Mouse (Mus musculus): ENCODE measurements at regions not wholly inside any gene's neighbourhood (a gene's known extent, or its start where the extent isn't known, plus 50 kb on each side); places are given as distances from the start of the nearest gene placed in this dataset.

DNA sequence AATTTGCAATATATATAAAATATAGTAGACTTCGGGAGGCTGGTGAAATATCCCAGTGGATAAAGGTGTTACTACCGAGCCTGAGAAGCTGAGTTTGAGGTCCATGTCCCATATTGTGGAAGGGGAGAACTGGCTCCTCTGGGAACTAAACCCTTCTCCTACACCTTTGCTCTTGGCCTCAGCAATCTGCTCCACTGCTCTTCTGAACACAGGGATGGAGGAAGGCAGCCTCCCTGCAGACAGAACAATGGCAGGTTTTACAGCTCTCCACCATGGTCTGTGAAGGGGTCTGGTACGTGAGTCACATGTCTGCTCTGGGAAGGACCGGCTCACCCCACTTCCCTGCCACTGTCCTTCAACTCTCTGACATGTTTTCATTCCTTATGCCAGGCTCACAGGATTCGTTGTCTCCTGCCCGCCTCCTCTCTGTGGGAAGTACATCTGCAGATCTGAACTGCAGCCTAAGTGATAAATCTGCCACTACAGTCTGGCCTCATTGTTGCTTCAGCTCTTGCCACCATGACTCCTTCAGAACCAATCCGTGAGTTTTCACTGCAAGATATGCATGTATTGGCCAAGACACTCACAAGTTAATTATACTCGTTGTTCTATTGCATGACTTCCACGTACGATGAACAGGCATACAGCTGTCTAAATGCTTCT is 220.0 kb upstream of the Gm9767 start:
- H3K4me3 ChIP-seq = no peak overlapping the region
- ATAC-seq (ENCODE audit: low FRiP score) = no peak
- 66% methylated on average over 10 of the region's 10 CpGs for WGBS
- no peak overlapping the region for H3K4me2 ChIP-seq (replicated peaks)
- H3K9ac ChIP-seq = no peak overlapping the region
- H3K4me1 ChIP-seq = no peaks in the 10 kb centered on the region
- H3K9me3 ChIP-seq (replicated peaks) = no peaks in the 10 kb centered on the region
- no peaks in the 10 kb centered on the region for H3K27me3 ChIP-seq
- H3K27ac ChIP-seq = no peak overlapping the region
- no peaks in the 10 kb centered on the region for H3K36me3 ChIP-seq

DNA sequence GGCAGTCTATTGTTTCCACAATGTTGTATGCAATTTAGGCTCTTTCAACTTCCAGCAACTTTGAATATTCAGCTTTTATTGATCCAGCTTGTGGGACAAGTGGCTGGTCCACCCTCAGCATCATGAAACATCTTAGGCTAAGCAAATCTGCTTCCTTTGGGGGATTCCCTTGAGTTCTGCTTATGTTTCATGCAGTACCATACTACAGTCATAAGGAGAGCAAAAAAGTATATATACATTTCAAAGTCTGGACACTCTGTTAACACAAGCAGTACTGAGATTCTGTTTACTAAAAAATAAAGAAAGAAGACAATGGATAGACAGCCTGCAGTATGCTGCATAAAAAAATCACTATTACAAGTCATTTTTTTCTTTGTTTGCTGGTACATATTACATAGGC is 233.7 kb upstream of the Gm9767 start:
- Histone ChIP-seq H3K4me1 (no peaks in the 10 kb centered on the region), H3K27me3 (no peaks in the 10 kb centered on the region), H3K9ac (no peak overlapping the region), H3K4me2 (replicated peaks) (no peak overlapping the region), H3K27ac (no peak overlapping the region), H3K9me3 (replicated peaks) (no peaks in the 10 kb centered on the region), H3K4me3 (no peak overlapping the region), H3K36me3 (no peaks in the 10 kb centered on the region)
- ATAC-seq (ENCODE audit: low FRiP score) = no peak

DNA sequence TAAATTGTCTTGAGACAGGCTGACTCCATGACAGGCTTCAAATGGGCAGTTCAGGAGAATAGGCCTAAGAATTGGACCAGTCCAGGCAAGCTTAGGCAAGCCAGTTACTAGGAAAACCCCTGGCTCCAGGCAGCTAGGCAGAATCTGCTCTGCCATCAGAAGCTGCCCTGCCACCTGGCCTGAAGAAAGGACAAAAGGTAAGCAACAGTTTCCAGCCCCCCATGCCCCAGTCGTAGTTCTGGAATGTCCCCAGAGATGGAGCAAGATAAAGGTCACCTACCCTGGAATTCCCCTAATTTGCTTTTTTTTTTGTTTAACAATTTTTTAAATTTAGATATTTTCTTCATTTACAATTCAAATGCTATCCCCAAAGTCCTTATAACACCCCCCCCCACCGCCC is 248.8 kb upstream of the Gm9767 start:
- H3K27ac ChIP-seq = no peak overlapping the region

DNA sequence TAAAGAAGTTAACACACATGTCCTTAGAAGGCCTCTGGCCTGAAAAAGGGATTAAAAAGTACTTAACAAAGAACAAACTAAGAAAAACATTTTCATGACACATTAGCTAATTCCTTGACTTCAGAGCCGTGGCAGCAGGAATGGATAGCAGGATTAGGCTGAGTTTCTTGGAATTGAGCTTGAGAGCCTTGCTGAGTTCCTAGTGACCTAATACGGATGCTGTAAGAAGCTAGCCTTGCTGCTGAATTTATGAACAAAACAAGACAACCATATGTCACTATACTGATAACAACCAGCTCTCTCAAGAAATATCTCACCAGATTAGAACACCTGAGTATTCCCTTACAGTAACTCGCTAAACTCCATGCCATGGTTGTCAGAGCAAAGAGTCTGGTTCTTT is 268.2 kb upstream of the Smlr1 start:
- Histone ChIP-seq H3K4me1 (no peaks in the 10 kb centered on the region), H3K27ac (no peak overlapping the region), H3K36me3 (no peaks in the 10 kb centered on the region), H3K4me3 (no peak overlapping the region), H3K9me3 (replicated peaks) (no peaks in the 10 kb centered on the region), H3K4me2 (replicated peaks) (no peak overlapping the region), H3K27me3 (no peaks in the 10 kb centered on the region), H3K9ac (no peak overlapping the region)
- 86% methylated on average over 3 of the region's 3 CpGs for WGBS
- ATAC-seq (ENCODE audit: low FRiP score) = no peak

More for the DNA sequence above, 248.8 kb upstream of the Gm9767 start:
- H3K4me2 ChIP-seq (replicated peaks) = no peak overlapping the region
- H3K27me3 ChIP-seq = no peaks in the 10 kb centered on the region
- H3K4me1 ChIP-seq = no peaks in the 10 kb centered on the region
- no peaks in the 10 kb centered on the region for H3K9me3 ChIP-seq (replicated peaks)
- ATAC-seq (ENCODE audit: low FRiP score) = no peak
- H3K36me3 ChIP-seq = no peaks in the 10 kb centered on the region
- H3K9ac ChIP-seq = no peak overlapping the region
- H3K4me3 ChIP-seq = no peak overlapping the region
- 82% methylated on average over 2 of the region's 2 CpGs for WGBS

DNA sequence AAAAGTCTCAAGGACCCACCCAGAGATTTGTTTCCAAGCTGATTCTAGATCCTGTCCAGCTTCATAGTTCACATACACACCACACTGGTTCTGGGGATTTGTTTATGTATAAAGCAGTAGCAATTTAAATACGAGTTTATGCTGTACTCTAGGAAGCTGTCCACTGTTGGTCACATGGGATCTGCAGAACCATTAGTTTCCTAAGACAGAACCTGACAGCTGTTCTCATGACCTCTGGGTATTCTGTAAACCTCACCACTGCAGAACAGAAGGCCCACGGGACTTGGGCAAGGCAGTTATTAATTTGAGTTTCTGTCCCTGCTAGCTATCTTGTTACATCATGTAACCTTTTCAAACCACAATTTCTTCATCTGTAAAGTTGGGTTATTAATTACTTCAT is 265.4 kb upstream of the Smlr1 start:
- Histone ChIP-seq H3K4me1 (no peaks in the 10 kb centered on the region), H3K27me3 (no peaks in the 10 kb centered on the region), H3K27ac (no peak overlapping the region), H3K4me2 (replicated peaks) (no peak overlapping the region), H3K9ac (no peak overlapping the region), H3K9me3 (replicated peaks) (no peaks in the 10 kb centered on the region), H3K36me3 (no peaks in the 10 kb centered on the region), H3K4me3 (no peak overlapping the region)
- WGBS = 73% methylated on average over 2 of the region's 2 CpGs
- no peak for ATAC-seq (ENCODE audit: low FRiP score)

DNA sequence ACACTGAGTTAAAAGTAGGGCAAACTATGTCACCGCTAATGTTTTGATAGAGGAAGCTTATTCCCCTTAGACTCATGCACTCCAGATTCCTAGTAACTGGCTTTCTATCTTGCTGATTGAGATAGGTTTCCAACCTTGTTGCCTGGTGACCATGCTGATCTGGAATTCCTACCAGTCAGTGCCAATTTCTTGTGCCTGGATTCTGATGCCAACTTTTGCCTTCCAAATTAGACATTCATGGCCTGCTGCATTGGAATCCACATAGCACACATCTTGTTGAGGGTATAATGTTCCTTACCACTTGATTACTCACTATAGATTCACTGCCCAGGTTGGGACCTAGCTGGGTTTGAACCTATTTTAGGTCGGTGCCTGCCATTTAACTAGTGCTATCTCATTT is 262.8 kb upstream of the Smlr1 start:
- H3K36me3 ChIP-seq = no peaks in the 10 kb centered on the region
- H3K9me3 ChIP-seq (replicated peaks) = no peaks in the 10 kb centered on the region
- no peak for ATAC-seq (ENCODE audit: low FRiP score)
- H3K4me2 ChIP-seq (replicated peaks) = no peak overlapping the region
- H3K27ac ChIP-seq = no peak overlapping the region
- 94% methylated on average over 2 of the region's 2 CpGs for WGBS
- no peaks in the 10 kb centered on the region for H3K27me3 ChIP-seq
- no peak overlapping the region for H3K9ac ChIP-seq
- no peak overlapping the region for H3K4me3 ChIP-seq
- no peaks in the 10 kb centered on the region for H3K4me1 ChIP-seq

DNA sequence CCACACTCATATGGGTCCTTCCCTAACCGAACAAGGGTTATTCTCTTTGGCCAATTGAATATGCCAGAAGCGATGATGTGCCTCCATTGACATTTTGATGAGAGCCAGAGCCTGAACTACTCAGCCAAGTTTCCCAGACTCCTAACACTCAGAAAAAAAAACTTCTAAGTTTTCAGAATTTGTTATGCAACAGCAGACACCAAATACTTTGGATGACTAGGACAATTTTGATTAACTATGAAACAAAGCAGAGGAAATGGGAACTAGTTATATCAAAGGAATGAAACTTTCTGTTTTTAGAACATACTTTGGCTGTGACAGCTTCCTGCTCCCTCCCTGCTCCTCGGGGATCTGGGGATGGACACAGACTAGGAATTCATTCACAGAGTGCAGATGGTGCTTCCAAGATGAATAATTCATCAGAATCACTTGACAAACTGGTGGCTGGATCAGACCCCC is 254.3 kb upstream of the Smlr1 start:
- no peak for ATAC-seq (ENCODE audit: low FRiP score)
- H3K9ac ChIP-seq = no peak overlapping the region
- no peaks in the 10 kb centered on the region for H3K27me3 ChIP-seq
- no peak overlapping the region for H3K27ac ChIP-seq
- H3K4me3 ChIP-seq = no peak overlapping the region
- 58% methylated on average over 3 of the region's 3 CpGs for WGBS
- no peaks in the 10 kb centered on the region for H3K4me1 ChIP-seq
- H3K9me3 ChIP-seq (replicated peaks) = no peaks in the 10 kb centered on the region
- H3K4me2 ChIP-seq (replicated peaks) = no peak overlapping the region
- H3K36me3 ChIP-seq = no peaks in the 10 kb centered on the region

DNA sequence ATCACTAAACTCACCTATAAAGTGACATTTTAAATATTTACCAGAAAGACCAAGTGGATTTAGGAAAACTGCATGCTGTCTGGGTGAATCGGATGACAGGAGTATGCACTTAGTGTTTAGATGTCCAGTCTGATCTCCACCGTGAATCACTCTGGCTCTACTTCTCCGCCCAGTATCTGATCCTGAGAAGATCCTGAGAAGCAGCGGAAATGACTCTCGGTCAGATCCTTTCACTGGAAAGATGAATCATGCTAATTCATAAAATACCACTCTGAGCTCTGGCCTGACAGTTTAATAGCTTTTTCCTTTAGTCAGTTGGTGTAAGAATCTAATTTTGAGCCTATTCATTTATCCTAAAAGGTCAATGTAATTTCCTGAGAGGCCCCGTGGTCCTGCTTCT is 252.6 kb upstream of the Smlr1 start:
- no peaks in the 10 kb centered on the region for H3K4me1 ChIP-seq
- ATAC-seq (ENCODE audit: low FRiP score) = no peak
- H3K27ac ChIP-seq = no peak overlapping the region
- H3K4me2 ChIP-seq (replicated peaks) = no peak overlapping the region
- WGBS = 83% methylated on average over 6 of the region's 6 CpGs
- no peak overlapping the region for H3K9ac ChIP-seq
- H3K9me3 ChIP-seq (replicated peaks) = no peaks in the 10 kb centered on the region
- H3K4me3 ChIP-seq = no peak overlapping the region
- no peaks in the 10 kb centered on the region for H3K36me3 ChIP-seq
- no peaks in the 10 kb centered on the region for H3K27me3 ChIP-seq

DNA sequence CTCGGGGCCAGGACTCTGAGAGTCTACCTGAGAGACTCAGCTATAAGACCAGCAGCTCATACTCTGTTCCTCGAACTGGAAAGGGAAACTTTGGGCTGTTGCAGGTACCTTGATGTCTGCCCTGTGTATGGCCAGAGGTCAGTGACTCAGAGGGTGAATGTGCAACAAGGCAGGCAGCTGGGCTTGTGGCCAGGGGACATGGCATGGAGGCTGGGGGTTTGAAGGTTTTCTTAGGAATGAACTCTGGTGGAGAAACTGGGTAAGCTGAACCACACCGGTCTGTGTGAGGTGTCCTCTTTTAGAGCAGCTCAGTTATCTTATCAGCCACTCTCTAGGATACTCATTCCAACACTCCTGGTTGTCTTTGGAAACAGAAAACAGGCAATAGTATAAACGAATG is 251.9 kb upstream of the Smlr1 start:
- 86% methylated on average over 4 of the region's 4 CpGs for WGBS
- Histone ChIP-seq H3K4me2 (replicated peaks) (no peak overlapping the region), H3K27me3 (no peaks in the 10 kb centered on the region), H3K9ac (no peak overlapping the region), H3K9me3 (replicated peaks) (no peaks in the 10 kb centered on the region), H3K27ac (no peak overlapping the region), H3K4me1 (no peaks in the 10 kb centered on the region), H3K36me3 (no peaks in the 10 kb centered on the region), H3K4me3 (no peak overlapping the region)
- ATAC-seq (ENCODE audit: low FRiP score) = no peak

DNA sequence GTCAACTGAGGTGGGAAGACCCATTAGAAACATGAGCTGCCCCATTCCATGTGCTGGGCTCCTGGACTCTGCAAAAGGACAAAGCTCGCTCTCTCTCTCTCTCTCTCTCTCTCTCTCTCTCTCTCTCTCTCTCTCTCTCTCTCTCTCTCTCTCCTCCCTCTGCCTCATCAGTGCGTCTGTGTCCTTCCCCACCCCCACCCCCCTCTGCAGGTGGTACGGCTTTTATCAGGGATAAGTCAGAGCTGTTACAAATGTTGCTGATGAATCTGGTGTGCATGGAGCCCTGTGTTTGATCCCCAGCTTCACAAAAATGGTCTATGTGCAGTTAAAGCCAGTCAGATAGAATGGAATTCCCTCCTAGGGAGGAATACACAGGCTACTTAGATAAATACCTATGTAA is 247.8 kb upstream of the Smlr1 start:
- Histone ChIP-seq H3K27me3 (no peaks in the 10 kb centered on the region), H3K9ac (no peak overlapping the region), H3K9me3 (replicated peaks) (no peaks in the 10 kb centered on the region), H3K4me2 (replicated peaks) (no peak overlapping the region), H3K4me1 (no peaks in the 10 kb centered on the region), H3K36me3 (no peaks in the 10 kb centered on the region), H3K4me3 (no peak overlapping the region), H3K27ac (no peak overlapping the region)
- ATAC-seq (ENCODE audit: low FRiP score) = no peak
- 53% methylated on average over 3 of the region's 3 CpGs for WGBS

DNA sequence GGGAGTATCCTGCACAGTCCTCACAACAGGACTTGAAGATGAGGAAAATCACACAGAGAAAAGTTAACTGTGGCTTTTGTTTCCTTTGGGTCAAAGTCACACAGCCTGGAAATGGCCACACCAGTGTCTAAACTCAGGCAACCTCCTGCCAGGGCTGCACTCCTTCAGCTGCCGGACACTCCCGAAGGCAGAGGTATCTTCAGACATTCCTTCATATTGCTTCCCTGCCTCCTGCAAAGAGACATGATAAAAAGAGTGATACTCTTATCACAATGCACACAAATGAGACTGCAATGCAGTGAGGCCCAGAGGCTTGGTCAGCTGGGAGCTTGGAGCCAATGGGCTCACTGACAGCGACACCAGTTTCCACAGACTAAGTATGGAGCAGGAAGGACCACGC is 243.4 kb upstream of the Smlr1 start:
- 95% methylated on average over 4 of the region's 4 CpGs for WGBS

DNA sequence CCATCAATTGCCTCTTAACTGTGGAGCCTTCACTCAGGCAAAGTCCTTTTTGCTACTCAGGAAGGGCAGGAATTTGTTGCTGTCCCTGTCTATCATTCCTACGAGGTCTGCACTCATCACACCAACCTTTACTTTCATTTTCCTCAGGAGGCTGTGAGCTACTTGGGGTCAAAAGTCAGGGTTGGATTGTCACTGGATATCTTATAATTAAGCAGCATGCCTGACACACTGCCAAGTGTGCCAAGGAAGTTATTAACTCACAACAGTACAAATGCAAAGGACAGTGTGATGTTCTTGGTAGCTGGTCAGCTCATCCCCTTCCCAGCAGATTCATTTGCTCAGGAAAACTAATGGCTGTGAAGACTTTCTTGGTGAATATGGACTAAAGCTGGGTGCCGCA is 241.7 kb upstream of the Smlr1 start:
- ATAC-seq (ENCODE audit: low FRiP score) = no peak
- no peak overlapping the region for H3K27ac ChIP-seq
- no peaks in the 10 kb centered on the region for H3K36me3 ChIP-seq
- H3K4me3 ChIP-seq = no peak overlapping the region
- H3K9me3 ChIP-seq (replicated peaks) = no peaks in the 10 kb centered on the region
- H3K9ac ChIP-seq = no peak overlapping the region
- no peak overlapping the region for H3K4me2 ChIP-seq (replicated peaks)
- H3K27me3 ChIP-seq = no peaks in the 10 kb centered on the region
- 79% methylated on average over 2 of the region's 2 CpGs for WGBS
- 0 out of 2 replicates have a peak, but pooled peaks cover 3% of the 10 kb centered on the region for H3K4me1 ChIP-seq

More for the DNA sequence above, 243.4 kb upstream of the Smlr1 start:
- H3K4me1 ChIP-seq = 0 out of 2 replicates have a peak, but pooled peaks cover 3% of the 10 kb centered on the region
- no peak overlapping the region for H3K4me2 ChIP-seq (replicated peaks)
- H3K36me3 ChIP-seq = no peaks in the 10 kb centered on the region
- no peak for ATAC-seq (ENCODE audit: low FRiP score)
- no peak overlapping the region for H3K4me3 ChIP-seq
- no peak overlapping the region for H3K27ac ChIP-seq
- H3K9ac ChIP-seq = no peak overlapping the region
- H3K9me3 ChIP-seq (replicated peaks) = no peaks in the 10 kb centered on the region
- no peaks in the 10 kb centered on the region for H3K27me3 ChIP-seq

DNA sequence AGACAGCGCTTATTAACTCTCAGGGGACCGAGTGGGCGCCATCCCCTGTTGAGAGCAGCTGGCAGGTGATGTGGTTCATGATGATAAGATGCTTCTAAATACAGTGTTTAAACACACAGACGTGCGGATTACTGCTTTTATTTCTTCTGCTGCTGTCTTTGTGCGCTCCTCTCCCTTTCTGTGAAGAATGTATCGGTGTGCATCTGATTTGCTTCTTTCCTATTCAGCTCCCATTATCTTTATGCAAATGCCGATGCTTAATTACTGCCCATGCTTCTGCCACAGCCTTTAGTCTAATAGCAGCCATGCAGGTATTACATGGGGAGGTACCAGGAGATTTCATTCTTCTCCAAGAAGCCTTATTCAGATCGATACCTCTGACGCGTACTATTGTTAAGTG is 240.6 kb upstream of the Smlr1 start:
- Histone ChIP-seq H3K9me3 (replicated peaks) (no peaks in the 10 kb centered on the region), H3K4me1 (0 out of 2 replicates have a peak, but pooled peaks cover 3% of the 10 kb centered on the region), H3K4me2 (replicated peaks) (no peak overlapping the region), H3K27ac (no peak overlapping the region), H3K27me3 (no peaks in the 10 kb centered on the region), H3K4me3 (no peak overlapping the region), H3K36me3 (no peaks in the 10 kb centered on the region), H3K9ac (no peak overlapping the region)
- ATAC-seq (ENCODE audit: low FRiP score) = peak; percentile 46; the same call in 1 of the 2 replicates
- WGBS = 77% methylated on average over 11 of the region's 11 CpGs
